Mouse (Mus musculus): ENCODE data around the gene Med25.

Gene Med25

GRCm38 (mm10) chr7:44848561-44849415, 43.7 kb downstream of the Med25 start, which contains the start of the genes Akt1s1 and Tbc1d17:
Gene Akt1s1, plus strand, starts transcription at chr7:44848991.
Gene Tbc1d17, minus strand, starts transcription at chr7:44849079.
- DNase-seq (ENCODE audit: low spot score in 2 of 2), result peak; percentile 99

DNA sequence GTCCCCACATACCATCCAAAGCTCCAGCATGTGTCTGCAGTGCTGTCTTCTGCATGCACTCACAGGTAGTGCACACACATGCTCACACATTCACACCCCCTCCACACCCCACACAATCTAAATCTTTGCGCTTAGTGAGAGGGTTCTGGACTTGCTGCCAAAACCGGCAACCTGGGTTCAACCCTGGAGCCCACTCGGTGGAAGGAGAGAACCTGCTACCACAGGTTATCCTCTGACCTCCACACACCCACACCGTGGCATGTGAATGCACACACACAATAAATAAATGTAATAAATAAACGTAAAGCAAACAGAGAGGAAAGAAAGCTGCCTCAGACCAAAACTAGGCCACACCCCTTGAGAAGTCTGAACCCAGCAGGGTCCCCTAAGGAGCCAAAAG, 44.7 kb downstream of the Med25 start:
- DNase-seq (ENCODE audit: low spot score in 2 of 2), result no peak

GRCm38 (mm10) chr7:44846804-44847203, 45.7 kb downstream of the Med25 start:
- DNase-seq (ENCODE audit: low spot score in 2 of 2), result no peak

GRCm38 (mm10) chr7:44845006-44845405, 47.5 kb downstream of the Med25 start:
- DNase-seq (ENCODE audit: low spot score in 2 of 2), result no peak

DNA sequence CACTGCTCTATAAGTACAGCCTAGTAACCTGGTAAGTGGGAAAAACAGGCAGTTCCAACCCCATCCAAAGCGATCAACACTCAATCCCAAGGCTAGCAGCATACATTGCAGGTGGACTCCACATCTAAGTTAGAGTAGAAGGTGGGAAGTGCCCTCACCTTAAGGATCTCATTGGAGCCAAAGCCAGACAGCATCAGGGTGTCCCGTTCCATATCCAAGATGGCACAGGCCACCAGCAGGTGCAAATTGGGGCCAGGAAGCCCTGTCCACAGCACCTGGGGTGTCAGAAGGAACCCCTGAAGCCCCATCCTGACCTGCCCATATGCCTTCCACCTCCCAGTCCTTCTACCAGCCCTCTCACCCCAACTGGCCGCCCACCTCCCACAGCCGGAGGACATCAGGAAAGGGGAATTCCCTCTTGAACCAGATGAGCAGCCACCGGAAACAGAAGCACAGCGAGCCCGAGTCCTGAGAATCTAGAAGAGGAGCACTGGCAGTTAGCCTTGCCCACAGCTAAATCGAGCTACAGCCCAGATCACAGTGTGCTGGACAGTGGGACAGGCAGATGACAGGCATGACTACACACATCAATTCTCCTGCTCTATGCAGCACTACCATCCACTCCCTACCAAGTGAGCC, 50.6 kb downstream of the Med25 start:
- DNase-seq (ENCODE audit: low spot score in 2 of 2), result no peak

GRCm38 (mm10) chr7:44840426-44840825, 52.1 kb downstream of the Med25 start:
- peak in 1 of 2 experiments; percentile 49 for DNase-seq (ENCODE audit: low spot score in 2 of 2)

DNA sequence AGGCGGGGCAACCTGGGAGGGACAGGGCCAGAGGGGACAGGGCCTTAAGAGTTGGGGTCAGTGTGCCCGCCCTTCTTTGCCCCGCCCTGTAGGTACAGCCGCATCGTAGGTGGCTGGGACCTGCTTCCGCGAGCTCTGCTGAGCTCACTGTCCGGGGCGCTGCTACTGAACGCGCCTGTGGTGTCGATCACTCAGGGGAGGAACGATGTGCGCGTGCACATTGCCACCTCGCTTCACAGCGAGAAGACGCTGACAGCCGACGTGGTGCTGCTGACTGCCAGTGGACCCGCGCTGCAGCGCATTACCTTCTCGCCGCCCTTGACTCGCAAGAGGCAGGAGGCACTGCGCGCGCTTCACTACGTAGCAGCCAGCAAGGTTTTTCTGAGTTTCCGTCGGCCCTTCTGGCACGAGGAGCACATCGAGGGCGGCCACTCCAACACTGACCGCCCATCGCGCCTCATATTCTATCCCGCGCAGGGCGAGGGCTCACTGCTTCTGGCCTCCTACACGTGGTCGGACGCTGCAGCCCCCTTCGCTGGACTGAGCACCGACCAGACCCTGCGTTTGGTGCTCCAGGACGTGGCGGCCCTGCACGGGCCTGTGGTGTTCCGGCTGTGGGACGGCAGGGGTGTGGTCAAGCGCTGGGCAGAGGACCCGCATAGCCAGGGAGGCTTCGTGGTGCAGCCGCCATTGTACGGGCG, 52.9 kb downstream of the Med25 start:
- DNase-seq (ENCODE audit: low spot score in 2 of 2), result peak; percentile 75 to 80

DNA sequence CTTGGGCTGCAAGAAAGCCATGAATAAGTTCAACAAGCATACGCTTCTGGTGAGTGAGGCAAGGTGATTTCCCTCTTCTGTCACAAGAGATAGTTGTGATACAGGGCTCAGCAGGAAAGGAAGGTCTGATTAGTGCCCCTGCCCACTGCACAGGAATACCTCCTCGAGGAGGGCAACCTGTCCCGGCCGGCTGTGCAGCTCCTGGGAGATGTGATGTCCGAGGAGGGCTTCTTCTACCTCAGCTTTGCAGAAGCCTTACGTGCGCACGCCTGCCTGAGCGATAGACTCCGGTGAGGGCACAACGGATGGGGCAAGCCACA, 53.4 kb downstream of the Med25 start:
- no peak for DNase-seq (ENCODE audit: low spot score in 2 of 2)

GRCm38 (mm10) chr7:44838073-44838472, 54.4 kb downstream of the Med25 start:
- no peak for DNase-seq (ENCODE audit: low spot score in 2 of 2)

DNA sequence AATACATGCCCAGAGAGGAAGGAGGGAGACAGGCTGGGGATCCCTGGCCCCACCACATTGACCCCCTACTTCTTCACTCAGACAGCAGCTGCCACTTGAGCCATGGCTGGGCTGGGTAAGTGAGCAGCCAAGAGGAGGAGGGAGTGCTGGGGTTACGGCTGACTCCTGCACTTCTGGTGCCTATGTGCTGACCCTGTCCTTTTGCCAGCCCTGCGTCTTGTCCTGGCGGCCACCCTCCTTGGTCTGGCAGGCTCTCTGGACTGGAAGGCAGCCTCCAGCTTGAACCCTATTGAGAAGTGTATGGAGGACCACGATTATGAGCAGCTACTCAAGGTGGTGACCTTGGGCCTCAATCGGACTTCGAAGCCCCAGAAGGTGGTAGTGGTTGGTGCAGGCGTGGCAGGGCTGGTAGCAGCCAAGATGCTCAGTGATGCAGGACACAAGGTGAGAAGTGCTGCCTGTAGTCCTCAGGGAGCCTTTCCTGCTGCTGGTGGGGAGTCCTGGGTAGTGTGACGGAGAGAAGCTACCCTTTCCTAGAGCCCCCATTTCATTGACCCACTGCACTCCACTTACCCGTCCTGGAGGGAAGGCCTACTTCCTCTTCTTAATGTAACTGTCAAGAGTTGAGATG, 56.0 kb downstream of the Med25 start:
- DNase-seq (ENCODE audit: low spot score in 2 of 2), result no peak

- peak in 1 of 2 experiments; percentile 53 for DNase-seq (ENCODE audit: low spot score in 2 of 2)
Observed at GRCm38 (mm10) chr7:44836016-44836404, 56.5 kb downstream of the Med25 start.

- DNase-seq (ENCODE audit: low spot score in 2 of 2), result peak; percentile 59 to 70
Observed at GRCm38 (mm10) chr7:44835373-44836015, 57.0 kb downstream of the Med25 start.

GRCm38 (mm10) chr7:44832763-44833162, 59.7 kb downstream of the Med25 start:
- no peak for DNase-seq (ENCODE audit: low spot score in 2 of 2)

DNA sequence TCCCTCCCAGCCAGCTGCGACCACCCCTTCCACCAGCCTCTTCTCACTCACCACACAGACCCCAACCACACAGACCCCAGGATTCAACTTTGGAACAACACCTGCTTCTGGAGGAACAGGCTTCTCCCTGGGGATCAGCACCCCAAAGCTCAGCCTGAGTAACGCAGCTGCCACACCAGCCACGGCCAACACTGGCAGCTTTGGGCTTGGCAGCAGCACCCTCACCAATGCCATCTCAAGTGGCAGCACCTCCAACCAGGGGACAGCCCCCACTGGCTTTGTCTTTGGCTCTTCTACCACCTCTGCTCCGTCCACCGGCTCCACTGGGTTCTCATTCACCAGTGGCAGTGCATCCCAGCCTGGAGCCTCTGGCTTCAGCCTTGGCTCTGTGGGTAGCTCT, 63.8 kb downstream of the Med25 start:
- no peak for DNase-seq (ENCODE audit: low spot score in 2 of 2)

DNA sequence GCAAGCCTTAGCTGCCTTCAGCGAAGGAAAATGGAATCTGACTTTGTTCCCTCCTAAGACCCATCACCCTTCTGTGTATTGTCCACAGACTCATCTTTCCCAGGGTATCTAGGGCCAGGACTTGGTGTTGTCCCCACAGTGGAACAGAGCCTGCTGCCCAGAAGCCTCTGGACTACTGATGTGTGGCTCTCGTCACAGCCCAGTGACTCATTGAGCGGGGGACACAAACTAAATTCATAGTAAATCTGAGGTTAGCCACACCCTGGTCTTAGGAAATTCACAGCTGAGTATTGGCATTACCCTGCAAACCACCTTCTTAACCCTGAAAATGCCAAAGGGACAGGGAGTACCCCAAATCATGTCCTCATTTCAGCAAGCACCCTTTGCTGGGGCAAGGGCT, 65.7 kb downstream of the Med25 start:
- peak in 1 of 2 experiments; percentile 65 for DNase-seq (ENCODE audit: low spot score in 2 of 2)
